Mouse (Mus musculus) intestine, embryonic 16.5 days (tissue): ENCODE results near the gene Cfap20. TPM values are rescaled to one million over a fixed set of nuclear protein-coding genes. Genes with fewer than 3 reads are reported as not detected.

Source experiments
- ATAC-seq: fragments of 200-750 bp; cut with Nextera tagmentation; 2 replicates; pipeline ENCODE4 v1.8.0; 2017; ENCODE audit warnings: moderate TSS enrichment, moderate library complexity
- H3K27ac ChIP-seq: fragments of 300-500 bp; sonication (generic); 2 replicates; pipeline ENCODE4 v1.5.1; 2014; ENCODE audit warnings: mild to moderate bottlenecking, low read length
- H3K27me3 ChIP-seq: fragments of 300-500 bp; sonication (generic); replicated peaks from 2 replicates; pipeline ENCODE4 v1.6.1; 2014; ENCODE audit warnings: low read length, control low read depth, mixed read lengths; ENCODE audit not compliant: control insufficient read depth, insufficient read depth
- H3K36me3 ChIP-seq: fragments of 300-500 bp; sonication (generic); 2 replicates; pipeline ENCODE4 v1.6.1; 2014; ENCODE audit warnings: low read length, control low read depth; ENCODE audit not compliant: control insufficient read depth, insufficient read depth
- H3K4me1 ChIP-seq: fragments of 300-500 bp; sonication (generic); 2 replicates; pipeline ENCODE4 v1.6.1; 2014; ENCODE audit warnings: low read length, control low read depth, mixed read lengths; ENCODE audit not compliant: control insufficient read depth, insufficient read depth
- H3K4me2 ChIP-seq: fragments of 300-500 bp; sonication (generic); 2 replicates; pipeline ENCODE4 v1.6.1; 2014; ENCODE audit warnings: low read depth, low read length, control low read depth
- H3K4me3 ChIP-seq: fragments of 300-500 bp; sonication (generic); 2 replicates; pipeline ENCODE4 v1.5.1; 2014; ENCODE audit warnings: mild to moderate bottlenecking, low read length
- H3K9ac ChIP-seq: fragments of 300-500 bp; sonication (generic); 2 replicates; pipeline ENCODE4 v1.6.1; 2014; ENCODE audit warnings: low read depth, low read length
- H3K9me3 ChIP-seq: fragments of 300-500 bp; sonication (generic); 2 replicates; pipeline ENCODE4 v1.6.1; 2016; ENCODE audit warnings: low read length, control low read depth; ENCODE audit not compliant: control insufficient read depth
- WGBS: fragments of 180-500 bp; shearing (Covaris S2); extraction: QIAGEN DNeasy Blood & Tissue Kit; methylation state at CpG from one replicate; pipeline ENCODE4 v1.1.7; 2014; 5-methylcytosine and 5-hydroxymethylcytosine counted together
- polyA plus RNA-seq: library from polyadenylated mRNA; unstranded; fragments of >200 nt; fragmentation: Nextera tagmentation; extraction: Ambion mirVana; gene quantifications from 2 replicates; pipeline ENCODE4 v1.2.1, GENCODE M21; 2015

The Cfap20 gene
- polyA plus RNA-seq, 1 experiment from 2014 or later, result 113 TPM

DNA sequence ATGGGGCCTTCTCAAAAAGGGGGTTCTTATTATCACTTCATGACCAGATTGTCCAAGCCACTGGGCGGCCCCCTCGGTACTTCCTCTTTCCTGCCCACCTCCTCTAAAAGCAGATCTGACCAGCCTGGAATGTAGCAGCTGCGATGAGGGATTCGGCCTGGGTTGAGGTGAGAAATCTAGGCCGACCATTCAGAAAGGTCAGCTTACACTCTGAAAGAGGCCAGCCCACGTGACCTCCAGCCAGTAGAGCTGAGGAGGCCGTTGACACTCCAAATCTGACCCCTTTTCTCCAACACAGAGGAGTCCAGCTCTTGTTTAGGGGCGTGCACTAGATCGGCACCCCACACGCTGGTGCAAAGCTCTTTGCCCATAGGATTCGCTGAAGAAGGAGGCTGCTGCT lies 37.9 kb downstream of the Cfap20 start:
- H3K27me3 ChIP-seq, result no peaks in the 10 kb centered on the region

DNA sequence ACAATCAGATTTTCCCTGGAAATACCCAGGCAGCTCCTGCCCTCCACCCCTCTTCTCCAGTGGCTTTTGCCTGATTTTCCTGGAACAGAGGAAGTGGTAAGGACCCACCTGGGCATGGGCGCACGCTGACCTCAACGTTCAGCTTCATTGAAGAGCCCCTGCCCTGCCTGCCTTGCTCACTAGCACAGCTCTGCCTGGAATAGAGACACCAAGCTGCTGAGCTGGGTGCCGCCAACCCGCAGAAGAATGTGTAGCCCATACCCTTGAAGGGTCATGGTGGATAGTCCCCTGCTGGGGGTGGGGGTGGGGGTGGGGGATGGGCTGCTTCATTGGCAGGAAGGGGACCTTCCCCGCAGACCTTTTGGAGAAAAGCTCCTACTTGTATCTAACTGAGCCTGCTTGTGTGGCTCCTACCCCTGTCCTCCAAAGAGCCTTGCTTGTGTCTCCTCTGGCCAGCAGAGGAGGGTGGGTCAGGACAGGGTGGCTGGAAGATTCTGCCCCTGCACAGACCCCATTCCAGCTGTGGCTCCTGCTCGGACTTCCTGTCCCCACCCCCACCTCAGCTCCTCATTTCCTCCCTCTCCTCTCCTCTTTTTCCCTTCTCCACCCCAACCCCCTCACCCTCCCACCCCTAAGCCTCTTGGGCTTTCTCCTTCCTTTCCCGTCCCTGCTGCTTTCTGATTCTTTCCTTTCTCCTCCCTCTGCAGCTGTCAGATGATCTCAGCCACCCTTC lies 39.3 kb downstream of the Cfap20 start:
- peak overlapping the region; percentile 37 for H3K27ac ChIP-seq

More for the DNA sequence above, 37.9 kb downstream of the Cfap20 start:
- Histone ChIP-seq H3K4me1 (peaks cover 10% of the 10 kb centered on the region), H3K4me3 (no peak overlapping the region), H3K36me3 (no peaks in the 10 kb centered on the region), H3K27ac (0 out of 2 replicates have a peak overlapping the region, but pooled peaks have one; percentile 7), H3K9me3 (no peaks in the 10 kb centered on the region), H3K4me2 (no peak overlapping the region), H3K9ac (no peak overlapping the region)
- WGBS, result 63% methylated on average over 11 of the region's 11 CpGs
- no peak for ATAC-seq

DNA sequence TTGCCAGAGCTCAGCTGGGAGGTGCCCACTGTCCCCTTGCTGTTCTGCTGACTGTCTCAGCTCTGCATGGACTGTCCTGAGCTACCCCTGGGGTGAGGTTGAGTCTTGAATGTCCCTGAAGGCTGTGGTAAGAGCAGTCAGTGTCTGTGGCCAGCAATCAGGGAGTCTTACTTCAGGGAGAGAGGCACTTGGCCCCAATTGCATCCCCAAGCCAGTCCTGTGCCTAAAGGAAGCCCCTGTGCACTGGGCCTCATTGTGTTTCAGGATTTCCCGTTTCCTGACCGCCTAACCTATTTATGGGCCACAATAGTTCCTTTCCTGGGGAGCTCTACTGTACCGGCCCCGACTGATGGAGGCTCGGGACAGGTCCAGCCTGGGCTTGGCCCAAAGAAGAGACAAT lies 42.1 kb downstream of the Cfap20 start:
- H3K4me1 ChIP-seq, result peaks cover 10% of the 10 kb centered on the region
- no peak overlapping the region for H3K4me3 ChIP-seq
- no peak overlapping the region for H3K9ac ChIP-seq
- peak; percentile 31; the same call in 1 of the 2 replicates for ATAC-seq
- no peaks in the 10 kb centered on the region for H3K9me3 ChIP-seq
- H3K4me2 ChIP-seq, result no peak overlapping the region
- H3K36me3 ChIP-seq, result no peaks in the 10 kb centered on the region
- WGBS, result 72% methylated on average over 5 of the region's 5 CpGs
- H3K27me3 ChIP-seq, result no peaks in the 10 kb centered on the region
- peak overlapping the region; percentile 41; the same call in 1 of the 2 replicates for H3K27ac ChIP-seq

More for the DNA sequence above, 39.3 kb downstream of the Cfap20 start:
- Histone ChIP-seq H3K4me3 (no peak overlapping the region), H3K9ac (no peak overlapping the region), H3K4me2 (no peak overlapping the region), H3K9me3 (no peaks in the 10 kb centered on the region), H3K27me3 (no peaks in the 10 kb centered on the region), H3K36me3 (no peaks in the 10 kb centered on the region), H3K4me1 (peaks cover 10% of the 10 kb centered on the region)
- 33% methylated on average over 8 of the region's 8 CpGs for WGBS
- ATAC-seq, result no peak

DNA sequence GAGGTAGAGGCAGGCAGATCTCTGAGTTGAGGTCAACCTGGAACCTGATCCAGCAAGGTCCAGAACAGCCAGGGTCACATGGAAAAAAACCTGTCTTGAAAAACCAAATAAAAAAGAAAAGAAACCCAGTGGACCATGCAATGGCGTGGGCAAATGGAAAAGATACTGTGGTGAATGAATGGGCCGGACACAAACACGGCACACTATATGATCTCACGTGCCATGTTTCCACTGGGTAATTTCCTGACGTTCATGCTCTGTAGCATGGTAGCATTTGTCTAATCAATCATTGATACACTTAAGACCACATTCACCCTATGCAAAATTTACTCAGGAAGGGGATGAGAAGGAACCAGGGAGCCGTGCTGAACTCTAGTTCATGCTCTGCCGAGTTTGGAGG lies 43.6 kb downstream of the Cfap20 start:
- H3K27me3 ChIP-seq, result no peaks in the 10 kb centered on the region
- no peak overlapping the region for H3K9ac ChIP-seq
- no peak for ATAC-seq
- no peak overlapping the region for H3K4me2 ChIP-seq
- no peak overlapping the region for H3K27ac ChIP-seq
- 76% methylated on average over 7 of the region's 7 CpGs for WGBS
- H3K36me3 ChIP-seq, result no peaks in the 10 kb centered on the region
- peaks cover 4% of the 10 kb centered on the region; the same call in 1 of the 2 replicates for H3K4me1 ChIP-seq
- H3K9me3 ChIP-seq, result no peaks in the 10 kb centered on the region
- H3K4me3 ChIP-seq, result no peak overlapping the region

DNA sequence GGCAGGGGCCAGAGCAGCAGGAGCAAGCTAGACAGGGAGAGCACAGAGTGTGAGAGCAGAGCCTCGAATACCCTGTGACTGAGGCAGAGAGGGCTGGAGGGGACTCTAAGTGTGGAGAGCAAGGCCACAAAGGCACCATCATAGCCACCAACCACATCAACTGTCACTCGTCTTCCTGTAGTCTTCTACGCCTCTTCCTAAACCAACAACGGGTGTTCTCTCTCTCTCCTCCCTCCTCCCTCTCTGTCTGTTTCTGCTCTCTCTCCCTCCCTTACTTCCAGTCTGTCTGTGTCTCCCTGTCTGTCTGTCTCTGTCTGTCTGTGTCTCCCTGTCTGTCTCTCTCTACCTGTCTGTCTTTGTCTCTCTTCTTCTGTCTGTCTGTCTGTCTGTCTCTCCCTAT lies 44.4 kb downstream of the Cfap20 start:
- Histone ChIP-seq H3K9me3 (no peaks in the 10 kb centered on the region), H3K4me2 (no peak overlapping the region), H3K36me3 (no peaks in the 10 kb centered on the region), H3K27me3 (no peaks in the 10 kb centered on the region), H3K4me3 (no peak overlapping the region), H3K27ac (no peak overlapping the region), H3K9ac (no peak overlapping the region), H3K4me1 (peaks cover 2% of the 10 kb centered on the region; the same call in 1 of the 2 replicates)
- WGBS, result 53% methylated on average over 4 of the region's 4 CpGs
- no peak for ATAC-seq

DNA sequence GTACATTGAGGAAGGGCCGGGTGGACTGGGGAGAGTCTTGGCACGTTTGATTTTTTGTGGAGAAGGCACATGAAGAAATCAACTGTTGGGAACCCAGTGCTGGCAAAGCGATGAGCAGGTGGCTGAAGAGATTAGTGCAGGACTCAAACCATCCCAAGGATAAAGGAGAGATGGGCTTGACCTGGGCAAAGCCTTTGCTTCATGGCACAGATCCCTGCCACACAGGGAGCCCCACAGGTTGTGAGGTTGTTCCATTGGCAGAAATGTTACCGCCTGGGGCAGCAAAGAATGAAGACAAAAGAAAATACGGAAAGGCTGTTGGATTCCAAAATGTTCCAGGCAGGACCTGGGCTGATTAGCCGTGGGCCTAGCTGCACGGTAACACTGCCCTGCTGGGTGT lies 46.7 kb downstream of the Cfap20 start:
- no peaks in the 10 kb centered on the region for H3K9me3 ChIP-seq
- H3K27ac ChIP-seq, result no peak overlapping the region
- no peak overlapping the region for H3K4me3 ChIP-seq
- no peak for ATAC-seq
- no peak overlapping the region for H3K4me2 ChIP-seq
- H3K27me3 ChIP-seq, result no peaks in the 10 kb centered on the region
- no peaks in the 10 kb centered on the region for H3K36me3 ChIP-seq
- WGBS, result 79% methylated on average over 7 of the region's 7 CpGs
- no peak overlapping the region for H3K9ac ChIP-seq
- H3K4me1 ChIP-seq, result no peaks in the 10 kb centered on the region

DNA sequence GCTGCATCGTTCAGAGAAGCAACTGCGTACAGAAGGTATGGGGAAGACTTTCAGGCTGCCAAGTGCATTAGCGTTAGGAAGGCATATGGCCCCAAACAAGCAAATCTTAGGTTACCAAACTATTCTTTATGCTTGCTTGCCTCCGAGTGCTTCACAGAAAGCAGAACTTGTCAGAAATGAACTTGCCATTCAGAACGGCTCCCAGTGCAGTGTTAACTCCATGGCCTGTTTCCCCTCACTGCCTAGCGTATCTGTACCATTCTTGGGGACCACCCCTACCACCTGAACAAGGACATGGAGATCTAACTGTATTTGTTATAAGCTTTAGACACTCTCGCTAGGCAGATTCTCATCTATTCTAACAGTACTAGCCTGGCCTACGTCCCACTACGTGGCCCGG lies 47.4 kb downstream of the Cfap20 start:
- Histone ChIP-seq H3K9me3 (no peaks in the 10 kb centered on the region), H3K27ac (no peak overlapping the region), H3K4me2 (no peak overlapping the region), H3K27me3 (no peaks in the 10 kb centered on the region), H3K4me1 (no peaks in the 10 kb centered on the region), H3K4me3 (no peak overlapping the region), H3K36me3 (no peaks in the 10 kb centered on the region), H3K9ac (no peak overlapping the region)
- 89% methylated on average over 10 of the region's 10 CpGs for WGBS
- no peak for ATAC-seq

DNA sequence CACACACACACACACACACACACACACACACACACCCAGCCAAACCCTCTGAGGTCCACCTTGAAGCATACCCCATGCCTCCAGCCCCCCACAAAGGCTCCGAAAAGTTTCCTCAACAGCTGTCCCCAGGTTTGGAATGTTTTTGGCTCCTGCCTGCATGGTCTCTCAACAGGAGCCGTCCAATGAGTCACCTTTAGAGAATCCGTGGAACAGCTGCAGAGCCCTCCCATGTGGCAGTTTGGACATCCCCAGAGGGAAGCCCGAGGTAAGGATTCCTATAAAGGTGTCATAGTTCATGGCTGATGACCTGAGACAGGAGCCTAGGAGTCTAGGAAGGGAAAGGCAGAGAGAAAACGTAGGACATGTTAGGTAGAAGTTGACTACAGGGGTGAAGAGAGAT lies 48.6 kb downstream of the Cfap20 start:
- Histone ChIP-seq H3K27me3 (no peaks in the 10 kb centered on the region), H3K9me3 (no peaks in the 10 kb centered on the region), H3K9ac (no peak overlapping the region), H3K27ac (no peak overlapping the region), H3K36me3 (no peaks in the 10 kb centered on the region), H3K4me1 (no peaks in the 10 kb centered on the region), H3K4me2 (no peak overlapping the region), H3K4me3 (no peak overlapping the region)
- ATAC-seq, result no peak
- 69% methylated on average over 5 of the region's 5 CpGs for WGBS

DNA sequence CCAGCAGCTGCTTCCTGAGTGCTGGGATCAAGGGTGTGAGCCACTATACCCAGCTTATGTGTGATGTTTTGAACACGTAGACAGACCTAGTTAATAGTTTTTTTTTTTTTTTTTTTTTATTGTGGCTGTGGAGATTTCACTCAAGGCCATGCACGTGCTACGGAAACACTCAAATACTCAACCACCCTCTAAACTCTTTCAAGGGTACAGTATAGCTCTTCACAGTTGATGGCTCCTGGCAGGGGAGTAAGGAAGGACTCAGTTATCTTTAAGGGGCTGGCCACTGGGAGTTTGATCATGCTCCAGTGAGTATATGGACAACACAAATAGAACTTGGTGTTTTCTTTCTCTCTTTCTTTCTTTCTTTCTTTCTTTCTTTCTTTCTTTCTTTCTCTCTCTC lies 50.2 kb downstream of the Cfap20 start:
- 77% methylated on average over 3 of the region's 3 CpGs for WGBS
- Histone ChIP-seq H3K4me2 (no peak overlapping the region), H3K4me1 (no peaks in the 10 kb centered on the region), H3K9me3 (no peaks in the 10 kb centered on the region), H3K4me3 (no peak overlapping the region), H3K9ac (no peak overlapping the region), H3K27me3 (no peaks in the 10 kb centered on the region), H3K36me3 (no peaks in the 10 kb centered on the region), H3K27ac (no peak overlapping the region)
- no peak for ATAC-seq

DNA sequence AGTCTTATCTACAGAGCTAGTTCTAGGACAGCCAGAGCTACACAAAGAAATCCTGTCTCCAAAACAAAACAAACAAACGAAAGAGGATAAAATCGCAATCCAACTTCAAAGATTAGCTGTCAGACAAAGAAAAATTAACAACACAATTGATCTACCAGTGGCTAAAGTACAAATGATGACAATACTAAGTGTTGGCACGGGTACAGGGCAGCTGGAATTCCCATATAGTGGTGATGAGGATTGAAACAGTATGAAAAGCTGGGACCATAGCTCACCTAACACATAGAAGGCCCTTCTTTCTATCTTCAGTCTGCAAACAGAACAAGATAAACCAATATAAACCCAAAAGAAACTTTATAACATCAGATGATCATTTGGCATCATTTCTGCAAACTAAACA lies 53.1 kb downstream of the Cfap20 start:
- ATAC-seq, result no peak
- H3K27me3 ChIP-seq, result no peaks in the 10 kb centered on the region
- peaks cover 12% of the 10 kb centered on the region for H3K4me1 ChIP-seq
- no peak overlapping the region for H3K27ac ChIP-seq
- no peak overlapping the region for H3K4me2 ChIP-seq
- H3K9me3 ChIP-seq, result no peaks in the 10 kb centered on the region
- no peak overlapping the region for H3K9ac ChIP-seq
- WGBS, result 82% methylated on average over 3 of the region's 3 CpGs
- no peak overlapping the region for H3K4me3 ChIP-seq
- no peaks in the 10 kb centered on the region for H3K36me3 ChIP-seq
